Mouse (Mus musculus): Measurements from ENCODE around the gene Vmn1r23. TPM values are rescaled to one million over a fixed set of nuclear protein-coding genes. Genes with fewer than 3 reads are reported as not detected.
"Not testable (repeated sequence)": the region's sequence is repeated elsewhere in the genome, so short reads cannot be mapped to it uniquely, and the experiment has no call there.

Vmn1r23 gene
- not detected in 2 replicates for total RNA-seq (2017)

GRCm38 (mm10) chr6:57926738-57927137 is at the start of gene Vmn1r23:
TSS of gene Vmn1r23 (minus strand) at chr6:57926838.
- ATAC-seq (ENCODE audit: extremely low read depth, insufficient number of reproducible peaks, low FRiP score, poor library complexity, severe bottlenecking): no peak

GRCm38 (mm10) chr6:57961403-57961802 is 34.8 kb upstream of the Vmn1r23 start, which contains the start of gene Vmn1r24:
TSS of gene Vmn1r24 (minus strand) at chr6:57961503.
- not testable (repeated sequence) for ATAC-seq (ENCODE audit: extremely low read depth, insufficient number of reproducible peaks, low FRiP score, poor library complexity, severe bottlenecking)

GRCm38 (mm10) chr6:57907928-57908327 is 18.7 kb downstream of the Vmn1r23 start, which contains the start of gene Vmn1r22:
TSS of gene Vmn1r22 (minus strand) at chr6:57908028.
- no peak for ATAC-seq (ENCODE audit: extremely low read depth, insufficient number of reproducible peaks, low FRiP score, poor library complexity, severe bottlenecking)

Other genes starting within 250 kb of the Vmn1r23 start
- 9.8 and 10.2 TPM in 2 replicates for gene Pyurf, start 234.8 kb downstream of the Vmn1r23 start, total RNA-seq (2017)
- 8.3 and 11.7 TPM in 2 replicates for gene Lancl2, start 224.3 kb downstream of the Vmn1r23 start, total RNA-seq (2017)
- 15.6 and 19.4 TPM in 2 replicates for gene Vopp1, start 101.7 kb downstream of the Vmn1r23 start, total RNA-seq (2017)
- not detected in 2 replicates for gene Vmn1r21, start 76.5 kb downstream of the Vmn1r23 start, total RNA-seq (2017)
- not detected in 2 replicates for gene Vmn1r22, start 18.8 kb downstream of the Vmn1r23 start, total RNA-seq (2017)
- 0.47 TPM in 1 of 2 replicates, not detected in the other for gene Vmn1r24, start 34.7 kb upstream of the Vmn1r23 start, total RNA-seq (2017)
- gene Vmn1r25, start 54.0 kb upstream of the Vmn1r23 start, total RNA-seq (2017): not detected in 2 replicates
- gene Vmn1r26, start 88.3 kb upstream of the Vmn1r23 start, total RNA-seq (2017): not detected in 2 replicates